Mouse (Mus musculus): Measurements from ENCODE around the gene Krtap4-1. TPM values are rescaled to one million over a fixed set of nuclear protein-coding genes. Genes with fewer than 3 reads are reported as not detected.

The Krtap4-1 gene
- total RNA-seq, 2 experiments from 2014 or later = not detected

DNA sequence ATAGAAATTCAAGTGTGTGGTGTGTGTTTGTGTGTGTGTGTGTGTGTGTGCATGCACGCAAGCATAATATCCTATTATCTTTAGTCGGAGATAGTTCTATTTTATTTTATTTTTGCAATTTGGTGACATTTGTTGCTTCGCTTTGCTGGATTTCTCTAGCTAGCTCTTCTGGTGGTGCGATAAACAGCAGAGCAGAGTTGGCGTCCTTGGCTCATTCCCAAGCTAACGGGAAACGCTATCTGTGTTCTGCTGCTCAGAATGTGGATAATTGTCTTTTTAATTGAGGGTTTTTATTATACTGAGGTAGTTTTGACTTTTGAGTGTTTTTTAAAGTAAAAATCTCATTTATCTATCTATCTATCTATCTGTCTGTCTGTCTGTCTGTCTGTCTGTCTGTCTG, 42.9 kb downstream of the Krtap4-1 start:
- DNase-seq (ENCODE audit: low spot score in 2 of 2) = no peak

DNA sequence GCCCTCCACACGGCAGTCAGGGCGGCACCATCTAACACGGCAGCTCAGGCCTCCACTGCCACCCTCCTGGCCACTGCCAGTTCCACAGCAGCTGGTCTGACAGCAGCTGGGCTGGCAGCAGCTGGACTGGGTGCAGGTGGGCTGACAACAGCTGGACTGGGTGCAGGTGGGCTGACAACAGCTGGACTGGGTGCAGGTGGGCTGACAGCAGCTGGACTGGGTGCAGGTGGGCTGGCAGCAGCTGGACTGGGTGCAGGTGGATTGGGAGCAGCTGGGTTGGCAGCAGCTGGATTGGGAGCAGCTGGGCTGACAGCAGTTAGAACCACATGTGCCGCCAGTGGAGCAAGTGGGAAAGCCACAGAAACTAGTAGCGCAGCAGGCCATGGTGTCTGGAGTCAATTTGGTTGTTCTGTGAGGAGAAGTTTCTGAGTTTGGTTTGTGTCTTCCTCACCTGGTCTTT, 44.8 kb downstream of the Krtap4-1 start, which contains the start of gene Krtap1-4:
TSS of gene Krtap1-4 (minus strand) at position 410 of the 460 bp plus-strand sequence.
- DNase-seq (ENCODE audit: low spot score in 2 of 2) = no peak

DNA sequence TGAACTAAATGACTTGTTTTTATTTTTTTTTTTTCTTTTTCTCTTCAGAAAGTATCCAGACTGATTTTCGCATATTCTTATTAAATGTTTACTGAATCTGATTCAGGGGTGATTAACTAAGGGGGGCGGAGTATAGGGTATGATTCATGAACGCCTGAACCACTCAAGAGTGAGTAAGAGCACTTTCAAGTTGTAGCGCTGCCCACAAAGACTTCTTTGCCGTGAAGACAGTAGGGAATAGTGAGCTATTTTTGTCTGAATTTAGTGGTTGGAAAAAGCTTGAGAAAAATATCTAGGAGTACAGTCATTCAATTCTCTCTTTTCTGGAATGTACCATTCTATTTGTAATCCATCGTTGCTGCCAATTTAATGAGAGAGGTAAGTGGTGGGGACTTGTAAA, 46.5 kb downstream of the Krtap4-1 start:
- DNase-seq (ENCODE audit: low spot score in 2 of 2) = no peak

DNA sequence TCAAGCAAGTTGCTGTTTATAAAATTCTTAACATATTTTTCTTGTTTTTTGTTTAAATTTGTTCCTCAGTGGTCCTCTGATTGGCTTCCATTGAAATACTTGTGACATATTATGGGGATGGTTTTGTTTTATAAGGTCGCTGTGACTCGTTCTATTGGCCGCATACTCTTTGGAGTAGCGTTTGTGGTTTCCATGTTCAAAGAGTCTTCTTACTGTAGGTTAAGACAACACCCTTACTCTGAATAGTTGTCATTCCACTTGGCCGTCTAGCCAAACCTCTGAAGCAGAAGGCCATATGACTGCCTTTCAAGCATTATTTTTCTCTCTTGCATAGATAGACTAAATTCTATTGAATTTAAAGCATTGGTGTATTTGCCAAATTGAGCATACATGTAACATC, 47.0 kb downstream of the Krtap4-1 start:
- no peak for DNase-seq (ENCODE audit: low spot score in 2 of 2)

DNA sequence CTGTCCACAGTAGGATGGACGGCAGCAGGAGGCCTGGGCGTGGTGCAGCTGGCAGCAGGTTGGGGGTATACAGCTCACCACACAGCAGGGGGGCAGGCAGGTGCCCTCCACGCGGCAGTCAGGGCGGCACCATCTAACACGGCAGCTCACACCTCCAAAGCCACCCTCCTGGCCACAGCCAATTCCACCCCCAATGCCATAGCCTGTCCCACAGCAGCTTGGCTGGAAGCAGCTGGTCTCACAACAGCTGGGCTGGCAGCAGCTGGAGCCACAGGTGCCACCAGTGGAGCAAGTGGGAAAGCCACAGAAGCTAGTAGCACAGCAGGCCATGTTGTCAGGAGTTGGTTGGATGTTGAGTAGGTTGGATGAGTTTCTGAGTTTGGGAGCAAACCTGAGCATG, 47.4 kb downstream of the Krtap4-1 start, which contains the start of gene Krtap1-5:
TSS of gene Krtap1-5 (minus strand) at position 381 of the 400 bp plus-strand sequence.
- no peak for DNase-seq (ENCODE audit: low spot score in 2 of 2)

Other genes with a start within 250 kb of the Krtap4-1 start
- 1 to 10 TPM; 3.4 to 5.9 TPM for gene Krt10, start 238.9 kb downstream of the Krtap4-1 start, total RNA-seq (2021)
- gene Krt12, start 206.0 kb downstream of the Krtap4-1 start, total RNA-seq (2021) = not detected
- gene Krt20, start 190.1 kb downstream of the Krtap4-1 start, total RNA-seq (2021) = under 1 TPM in 1 of 2 experiments, not detected in 1; 0.16 TPM
- gene Krt23, start 135.1 kb downstream of the Krtap4-1 start, total RNA-seq (2021) = not detected
- not detected for gene Krt39, start 106.9 kb downstream of the Krtap4-1 start, total RNA-seq (2021)
- gene Krt40, start 85.1 kb downstream of the Krtap4-1 start, total RNA-seq (2021) = not detected
- not detected for gene Krtap3-3, start 77.4 kb downstream of the Krtap4-1 start, total RNA-seq (2021)
- gene Krtap3-2, start 71.4 kb downstream of the Krtap4-1 start, total RNA-seq (2021) = not detected
- not detected for gene Gm11939, start 68.8 kb downstream of the Krtap4-1 start, total RNA-seq (2021)
- gene Krtap3-1, start 61.6 kb downstream of the Krtap4-1 start, total RNA-seq (2021) = not detected
- gene Krtap1-5, start 47.2 kb downstream of the Krtap4-1 start, total RNA-seq (2021) = not detected
- not detected for gene Krtap1-4, start 44.6 kb downstream of the Krtap4-1 start, total RNA-seq (2021)
- not detected for gene Krtap1-3, start 36.9 kb downstream of the Krtap4-1 start, total RNA-seq (2021)
- not detected for gene Krtap9-3, start 30.1 kb downstream of the Krtap4-1 start, total RNA-seq (2021)
- not detected for gene Gm11938, start 24.9 kb downstream of the Krtap4-1 start, total RNA-seq (2021)
- not detected for gene Gm11937, start 18.0 kb downstream of the Krtap4-1 start, total RNA-seq (2021)
- gene Krtap2-4, start 13.4 kb downstream of the Krtap4-1 start, total RNA-seq (2021) = not detected
- not detected for gene Gm11562, start 7.8 kb downstream of the Krtap4-1 start, total RNA-seq (2021)
- gene Krtap4-2, start 6.8 kb upstream of the Krtap4-1 start, total RNA-seq (2021) = not detected
- not detected for gene Krtap4-7, start 15.9 kb upstream of the Krtap4-1 start, total RNA-seq (2021)
- not detected for gene Gm11555, start 22.0 kb upstream of the Krtap4-1 start, total RNA-seq (2021)
- gene Gm11563, start 30.7 kb upstream of the Krtap4-1 start, total RNA-seq (2021) = not detected
- not detected for gene Krtap4-6, start 37.7 kb upstream of the Krtap4-1 start, total RNA-seq (2021)
- gene Gm14190, start 62.5 kb upstream of the Krtap4-1 start, total RNA-seq (2021) = not detected
- gene Gm14180, start 106.1 kb upstream of the Krtap4-1 start, total RNA-seq (2021) = not detected
- gene Gm11595, start 144.7 kb upstream of the Krtap4-1 start, total RNA-seq (2021) = not detected
- not detected for gene Krtap4-8, start 152.5 kb upstream of the Krtap4-1 start, total RNA-seq (2021)
- not detected for gene Krtap4-9, start 157.0 kb upstream of the Krtap4-1 start, total RNA-seq (2021)
- gene Gm11596, start 165.2 kb upstream of the Krtap4-1 start, total RNA-seq (2021) = not detected
- gene Gm11569, start 170.7 kb upstream of the Krtap4-1 start, total RNA-seq (2021) = not detected
- not detected for gene Gm11554, start 176.2 kb upstream of the Krtap4-1 start, total RNA-seq (2021)
- not detected for gene Krtap4-13, start 181.7 kb upstream of the Krtap4-1 start, total RNA-seq (2021)
- not detected for gene Gm11564, start 187.4 kb upstream of the Krtap4-1 start, total RNA-seq (2021)
- not detected for gene 2300003K06Rik, start 209.8 kb upstream of the Krtap4-1 start, total RNA-seq (2021)
- gene Krtap4-16, start 223.4 kb upstream of the Krtap4-1 start, total RNA-seq (2021) = not detected
- gene Gm11568, start 229.7 kb upstream of the Krtap4-1 start, total RNA-seq (2021) = not detected
- gene Gm11559, start 236.2 kb upstream of the Krtap4-1 start, total RNA-seq (2021) = not detected
- not detected for gene Krtap9-1, start 245.2 kb upstream of the Krtap4-1 start, total RNA-seq (2021)